Mouse (Mus musculus) layer of hippocampus, postnatal 36 days (tissue): Measurements from ENCODE around the gene Slc26a11. TPM values are rescaled to one million over a fixed set of nuclear protein-coding genes. Genes with fewer than 3 reads are reported as not detected.
"Not testable (repeated sequence)": the region's sequence is repeated elsewhere in the genome, so short reads cannot be mapped to it uniquely, and the experiment has no call there.

Experiments
- DNase-seq, 2 experiments: peaks; one replicate each; pipeline ENCODE4 v3.0.0; 2022
- total RNA-seq, 2 experiments: library from RNA; stranded (reverse); gene quantifications; 2 replicates each; pipeline ENCODE4 v1.2.3; 2021

Gene Slc26a11
- total RNA-seq, 2 experiments from 2014 or later = 5.4 to 5.5 TPM

DNA sequence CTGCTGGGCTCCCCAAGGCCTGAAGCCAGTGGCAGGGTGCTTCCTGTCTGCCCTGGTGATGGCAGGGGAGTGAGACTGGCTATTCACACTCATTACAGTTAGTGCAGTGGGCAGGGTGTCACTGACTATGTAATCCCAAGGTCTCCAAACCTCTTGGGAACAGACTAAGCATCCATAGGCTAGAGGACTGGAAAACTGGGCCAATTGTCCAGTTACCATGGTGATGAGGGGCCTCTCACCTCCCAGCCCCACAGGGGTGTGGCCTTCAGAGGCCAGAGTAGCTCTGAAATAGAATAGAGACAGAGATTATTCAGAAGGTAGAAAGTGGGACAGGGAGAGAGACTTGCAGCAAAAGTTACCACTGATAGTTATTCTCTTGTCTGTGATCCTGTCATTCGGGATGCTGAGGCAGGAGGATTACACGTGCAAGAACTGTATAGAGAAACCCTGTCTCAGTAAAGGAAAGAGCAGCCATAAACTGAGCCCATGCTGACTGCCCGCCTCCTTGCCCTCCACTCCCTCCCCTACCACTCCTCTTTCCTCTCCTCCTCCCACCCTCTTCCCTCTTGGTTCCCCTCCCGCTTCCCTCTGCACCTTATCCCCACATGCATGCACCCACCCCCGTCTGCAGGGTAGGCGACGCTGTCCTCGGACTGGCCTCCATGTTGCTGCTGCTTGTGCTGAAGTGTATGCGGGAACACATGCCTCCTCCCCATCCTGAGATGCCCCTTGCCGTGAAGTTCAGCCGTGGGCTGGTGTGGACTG is 7.6 kb downstream of the Slc26a11 start:
- DNase-seq = no peak

DNA sequence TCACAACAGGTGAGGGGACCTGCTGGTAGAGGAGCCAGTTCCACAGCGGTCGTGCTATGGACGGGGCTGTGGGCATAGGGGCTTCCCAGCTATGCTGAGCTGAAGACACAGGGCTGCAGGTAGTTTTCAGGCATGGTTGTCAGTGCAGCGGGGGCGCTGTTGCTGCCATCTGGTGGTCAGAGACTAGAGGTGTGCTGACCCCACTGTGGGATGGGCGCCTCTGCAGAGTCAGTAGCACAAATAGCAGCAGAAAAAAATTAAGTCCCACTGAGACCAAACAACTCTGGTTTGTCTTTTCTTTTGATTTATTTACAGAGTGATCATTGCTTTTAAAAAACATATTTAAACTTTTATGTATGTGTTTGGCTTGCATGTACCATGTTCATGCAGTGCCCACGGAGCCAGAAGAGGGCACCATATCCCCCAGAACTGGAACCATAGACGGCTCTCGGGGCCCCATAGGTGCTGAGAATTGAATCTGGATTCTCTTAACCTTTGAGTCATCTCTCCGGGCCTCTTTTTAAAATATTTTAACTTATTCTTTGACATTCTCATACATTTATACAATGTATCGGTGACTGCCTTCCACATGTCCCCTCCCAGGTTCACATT is 8.3 kb downstream of the Slc26a11 start:
- DNase-seq = peak; percentile 54 to 58

DNA sequence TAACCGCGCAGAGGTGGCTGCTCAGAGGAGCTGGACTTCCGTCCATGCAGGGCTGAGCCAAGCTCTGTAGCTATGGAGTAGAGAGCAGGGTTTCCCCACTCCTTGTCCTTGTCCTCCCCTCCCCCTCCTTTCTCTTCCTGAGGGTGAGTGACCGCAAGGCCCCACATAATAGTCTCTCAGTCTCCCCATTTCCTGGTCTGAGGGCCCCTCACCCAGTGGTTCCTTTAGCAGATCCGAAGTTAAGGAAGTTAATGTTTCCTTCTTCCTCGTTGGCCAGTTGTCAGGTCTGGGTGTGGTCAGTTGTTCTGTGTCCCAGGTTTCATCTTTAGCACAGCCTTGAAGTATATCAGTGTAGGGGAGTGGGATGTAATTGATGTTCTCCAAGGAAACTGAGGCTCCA is 20.1 kb downstream of the Slc26a11 start:
- no peak for DNase-seq

DNA sequence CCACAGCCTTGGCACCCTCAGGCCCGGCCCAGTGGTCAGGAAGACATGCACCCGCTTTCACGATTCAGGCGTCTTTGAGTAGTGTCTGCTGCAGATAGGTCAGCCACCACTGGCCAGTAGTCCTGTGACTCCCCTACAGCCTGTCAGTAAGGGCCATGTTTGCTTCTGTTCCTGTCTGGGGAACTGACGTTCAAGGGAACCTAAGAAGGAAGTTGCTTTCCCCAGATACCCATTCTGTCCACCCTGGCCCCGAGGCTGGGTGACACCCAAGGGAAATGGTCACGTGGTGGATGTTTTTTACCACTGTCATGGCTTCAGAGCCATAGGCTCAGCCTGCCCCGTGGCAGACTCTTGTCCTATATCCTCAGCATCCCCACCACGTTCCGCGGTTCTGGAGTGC is 22.0 kb downstream of the Slc26a11 start:
- DNase-seq = no peak

DNA sequence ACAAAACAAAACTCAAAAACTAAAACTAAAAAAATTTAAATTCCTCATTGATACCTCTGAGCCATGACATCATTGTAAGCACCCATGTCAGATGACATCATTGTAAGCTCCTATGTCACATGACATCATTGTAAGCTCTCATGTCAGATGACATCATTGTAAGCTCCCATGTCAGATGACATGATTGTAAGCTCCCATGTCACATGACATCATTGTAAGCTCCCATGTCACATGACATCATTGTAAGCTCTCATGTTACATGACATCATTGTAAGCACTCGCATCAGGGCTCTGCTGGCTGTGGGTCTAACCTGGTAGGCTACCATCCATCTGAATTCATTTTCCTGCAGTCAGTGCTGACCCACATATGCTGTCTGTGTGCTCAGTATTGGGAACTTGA is 23.2 kb downstream of the Slc26a11 start:
- DNase-seq = no peak

DNA sequence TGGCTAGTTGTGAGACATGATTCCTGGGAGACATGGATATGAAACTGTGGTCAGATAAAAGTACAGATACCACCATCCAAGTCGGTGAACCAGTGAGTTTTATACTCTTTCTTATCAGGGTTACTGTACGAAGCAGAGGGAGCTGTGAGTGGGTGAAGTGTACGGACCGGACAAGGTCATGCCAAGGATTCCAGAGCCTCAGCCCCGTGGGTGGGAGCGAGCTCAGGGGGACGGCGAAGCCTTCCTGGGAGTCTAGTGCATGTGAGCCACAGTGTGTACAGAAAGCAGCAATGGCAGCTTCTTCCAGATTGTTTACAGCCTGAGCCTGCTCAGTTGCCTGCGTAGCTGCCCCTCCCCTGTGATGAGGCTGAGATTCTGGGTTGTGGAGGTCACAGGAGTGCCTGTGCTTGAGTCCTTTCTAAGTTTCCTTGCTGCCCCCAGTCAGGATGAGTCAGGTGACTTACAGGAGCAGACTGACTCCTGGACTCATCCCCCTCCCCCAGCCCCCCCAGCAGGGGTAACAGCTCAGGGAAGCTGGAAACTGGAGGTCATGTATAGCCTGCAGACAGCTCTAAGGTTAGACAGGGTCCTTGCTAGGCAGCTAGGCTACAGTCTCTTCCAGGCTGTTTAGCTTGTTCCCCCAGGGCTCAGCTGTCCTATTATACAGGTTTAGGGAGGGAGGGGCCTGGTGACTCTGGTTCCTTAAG is 26.4 kb downstream of the Slc26a11 start:
- no peak for DNase-seq

DNA sequence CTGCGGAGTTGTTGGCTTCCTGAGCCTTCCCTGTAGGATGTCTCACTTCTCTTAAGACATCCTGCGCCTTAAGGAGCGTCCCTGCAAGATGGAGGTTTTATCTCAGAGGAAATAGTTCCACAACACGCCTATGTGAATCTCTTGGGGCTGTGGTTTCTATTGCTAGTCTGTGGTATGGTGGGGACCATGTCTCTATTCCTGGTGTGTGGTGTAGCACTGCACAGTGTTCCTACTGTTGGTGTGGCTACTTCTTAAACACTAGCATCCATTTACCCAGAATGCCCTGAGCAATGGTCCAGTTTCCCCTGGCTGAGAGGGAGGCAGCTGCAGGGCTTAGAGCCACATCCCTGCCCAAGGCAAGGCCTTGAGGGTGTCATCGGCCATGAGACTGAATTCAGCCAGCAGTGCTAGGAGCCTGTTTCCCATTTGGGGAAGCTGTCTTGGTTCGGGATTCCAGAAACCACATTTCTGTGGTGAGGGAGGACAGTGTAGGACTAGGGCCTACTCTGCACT is 27.0 kb downstream of the Slc26a11 start:
- DNase-seq = no peak

DNA sequence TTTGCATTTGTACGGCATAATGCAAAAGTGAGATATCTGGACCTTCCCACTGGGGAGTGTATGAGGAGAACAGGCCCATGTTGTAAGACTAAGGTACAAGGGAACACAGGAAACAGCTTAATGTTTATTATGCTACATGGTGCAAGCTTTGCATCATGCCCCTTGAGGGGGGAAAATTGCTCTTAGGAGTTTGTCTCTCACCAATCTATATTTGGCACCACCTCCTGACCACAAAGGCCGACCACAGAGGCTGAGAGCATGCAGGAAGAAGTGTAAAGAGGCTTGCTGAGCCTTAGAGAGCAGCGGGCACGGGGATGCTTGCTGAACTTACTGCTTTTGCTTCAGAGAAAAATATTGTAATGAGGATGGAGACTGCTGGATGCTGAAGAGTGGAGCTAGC is 29.5 kb downstream of the Slc26a11 start:
- DNase-seq = no peak

DNA sequence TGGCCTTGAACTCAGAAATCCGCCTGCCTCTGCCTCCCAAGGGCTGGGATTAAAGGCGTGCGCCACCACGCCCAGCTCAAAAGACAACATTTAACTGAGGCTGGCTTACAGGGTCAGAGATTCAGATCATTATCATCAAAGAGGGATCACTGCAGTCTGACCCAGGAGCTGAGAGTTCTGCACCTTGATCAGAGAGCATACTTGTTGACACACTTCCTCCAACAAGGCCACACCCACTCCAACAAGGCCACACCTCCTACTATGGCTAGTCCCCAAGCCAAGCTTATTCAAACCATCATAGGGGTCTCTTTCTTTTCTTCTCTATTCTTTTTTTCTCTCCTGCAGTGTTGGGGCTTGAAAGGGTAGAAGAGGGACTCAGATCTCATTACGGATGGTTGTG is 30.9 kb downstream of the Slc26a11 start:
- DNase-seq = no peak

DNA sequence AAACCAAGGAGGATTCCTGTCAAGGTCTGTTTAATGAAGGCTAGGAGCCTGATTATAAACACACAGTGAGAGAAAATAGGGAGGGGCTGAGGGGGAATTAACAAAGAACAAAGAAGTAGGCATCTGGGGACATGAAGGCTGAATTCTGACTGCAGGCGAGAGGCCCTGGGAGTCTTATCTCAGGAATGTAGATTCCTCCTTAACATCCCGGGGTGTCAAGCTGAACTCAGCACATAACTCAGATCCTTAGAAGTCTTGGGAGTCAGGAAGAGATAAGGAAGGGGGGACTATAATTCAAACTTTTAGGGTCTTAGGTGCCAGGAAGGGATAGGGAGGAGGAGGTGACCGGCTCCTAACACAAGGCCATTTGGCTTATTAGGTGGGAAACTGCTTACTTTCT is 31.9 kb downstream of the Slc26a11 start:
- DNase-seq = not testable (repeated sequence)

DNA sequence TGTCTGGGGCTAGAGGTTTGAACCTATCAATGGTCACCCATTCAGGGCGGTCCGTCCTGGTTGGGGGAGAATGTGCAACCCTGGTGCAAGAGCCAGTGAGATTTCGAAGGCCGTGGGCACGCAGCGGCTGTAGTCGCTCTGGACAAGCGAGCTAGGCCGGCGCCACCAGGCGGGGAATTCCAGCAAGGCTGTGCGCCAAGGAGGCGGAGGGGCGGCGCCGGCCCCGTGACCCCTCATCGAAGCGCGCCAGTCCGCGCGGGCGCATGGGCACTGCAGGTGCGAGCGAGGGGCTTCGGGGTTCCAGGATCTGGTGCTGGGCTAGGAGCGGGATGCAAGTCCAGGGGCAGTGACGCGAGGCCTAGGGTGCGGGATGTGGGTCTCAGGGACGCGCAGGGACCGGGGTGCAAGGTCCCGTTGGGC is 34.5 kb downstream of the Slc26a11 start:
- DNase-seq = peak; percentile 24 to 47

DNA sequence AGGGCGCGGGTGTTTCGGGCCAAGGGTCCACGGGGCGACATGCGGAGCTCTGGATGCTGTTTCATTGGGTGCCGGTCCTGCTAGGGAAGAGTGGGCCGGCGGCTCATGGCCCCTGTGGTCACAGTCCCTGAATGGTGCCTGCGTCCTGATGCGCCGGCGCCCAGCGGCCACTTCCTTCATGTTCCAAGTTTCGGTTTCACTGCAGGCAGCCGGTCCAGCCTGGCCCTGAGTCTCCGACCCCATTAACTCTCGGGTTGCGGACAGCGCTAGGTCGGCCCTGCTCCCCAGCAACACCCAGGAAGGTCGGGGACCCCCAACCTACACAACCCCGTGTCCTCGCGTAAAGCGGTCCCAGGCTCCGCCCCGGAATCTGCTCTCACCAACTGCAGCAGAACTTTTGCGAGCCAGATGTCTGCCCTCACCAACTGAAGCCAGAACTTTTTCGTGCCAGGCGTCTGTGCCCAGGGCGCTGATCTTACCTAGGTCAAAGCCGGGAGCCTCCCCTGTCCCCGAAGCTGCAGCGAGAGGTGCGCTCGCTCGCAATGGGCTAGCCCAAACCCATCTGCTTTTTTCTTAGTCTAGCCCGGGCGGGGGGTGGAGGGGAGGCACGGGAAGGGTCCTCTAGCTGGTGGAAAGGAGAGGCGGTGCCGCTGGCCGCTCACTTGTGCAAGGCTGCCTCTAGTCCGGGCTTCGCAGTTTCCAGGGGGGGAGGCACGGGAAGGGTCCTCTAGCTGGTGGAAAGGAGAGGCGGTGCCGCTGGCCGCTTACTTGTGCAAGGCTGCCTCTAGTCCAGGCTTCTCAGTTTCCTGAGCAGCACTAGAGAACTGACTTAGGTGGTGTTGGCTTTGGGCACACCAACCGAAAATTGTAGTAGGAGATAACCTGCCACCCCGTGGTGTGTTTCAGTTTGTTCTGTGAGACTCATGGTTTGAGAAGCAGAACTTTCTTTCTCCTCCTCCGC is 35.2 kb downstream of the Slc26a11 start:
- peak; percentile 23 to 45 for DNase-seq

DNA sequence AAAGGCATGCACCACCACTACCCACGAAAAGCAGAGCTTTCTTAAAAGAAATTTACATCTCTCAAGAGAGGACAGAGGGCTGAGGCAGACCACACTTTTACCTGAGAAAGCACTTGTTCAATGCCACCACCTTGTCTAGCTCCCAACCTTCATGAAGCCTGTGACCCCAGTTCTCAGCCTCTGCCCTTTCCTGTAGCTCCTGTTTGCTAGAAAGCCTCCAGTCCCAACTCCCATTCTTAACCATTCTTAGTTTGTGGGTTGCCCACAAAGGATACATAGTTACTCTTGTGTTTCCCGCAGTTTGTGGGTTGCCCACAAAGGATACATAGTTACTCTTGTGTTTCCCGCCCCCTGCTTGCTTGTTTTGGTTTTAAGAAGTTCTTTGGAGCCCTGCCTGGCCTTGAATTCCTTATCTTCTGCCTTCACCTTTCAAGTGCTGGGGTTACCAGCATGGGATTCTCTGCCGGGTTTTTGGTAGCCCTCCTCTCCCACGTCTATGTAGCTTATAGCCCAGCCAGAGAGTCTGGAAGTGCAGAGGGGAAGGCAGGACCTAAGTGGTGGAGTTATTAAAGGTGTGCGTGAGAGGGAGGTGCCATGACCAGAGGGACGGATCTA is 36.1 kb downstream of the Slc26a11 start:
- no peak for DNase-seq

DNA sequence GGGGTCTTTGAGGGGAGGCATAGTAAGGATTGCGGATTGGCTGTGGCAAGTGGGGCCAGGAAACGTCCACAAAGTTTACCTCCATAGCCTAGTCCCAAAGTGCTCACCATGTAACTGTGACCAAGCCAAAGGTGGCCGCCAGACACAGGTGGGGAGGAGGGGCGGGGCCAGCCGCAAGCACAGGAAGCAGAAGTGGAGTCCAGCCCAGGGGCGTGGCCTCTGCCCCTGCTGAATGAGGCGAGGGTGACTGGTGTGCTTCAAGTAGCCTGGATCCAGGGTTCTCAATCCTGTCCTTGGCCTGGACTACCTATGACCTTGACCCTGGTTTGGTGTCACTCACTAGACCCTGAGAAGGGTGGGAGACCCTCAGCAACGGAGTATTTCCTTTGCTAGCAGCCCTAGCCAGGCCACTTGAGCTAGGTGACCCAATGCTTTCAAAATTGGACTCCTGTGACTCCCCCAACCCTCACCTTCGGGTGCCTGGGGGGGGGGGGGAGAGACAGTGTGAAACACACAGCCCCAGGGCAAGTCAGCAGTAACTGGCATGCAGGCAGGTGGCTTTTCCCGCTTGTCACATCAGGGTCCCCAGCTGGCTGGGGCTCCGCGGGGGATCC is 36.8 kb downstream of the Slc26a11 start:
- no peak for DNase-seq

DNA sequence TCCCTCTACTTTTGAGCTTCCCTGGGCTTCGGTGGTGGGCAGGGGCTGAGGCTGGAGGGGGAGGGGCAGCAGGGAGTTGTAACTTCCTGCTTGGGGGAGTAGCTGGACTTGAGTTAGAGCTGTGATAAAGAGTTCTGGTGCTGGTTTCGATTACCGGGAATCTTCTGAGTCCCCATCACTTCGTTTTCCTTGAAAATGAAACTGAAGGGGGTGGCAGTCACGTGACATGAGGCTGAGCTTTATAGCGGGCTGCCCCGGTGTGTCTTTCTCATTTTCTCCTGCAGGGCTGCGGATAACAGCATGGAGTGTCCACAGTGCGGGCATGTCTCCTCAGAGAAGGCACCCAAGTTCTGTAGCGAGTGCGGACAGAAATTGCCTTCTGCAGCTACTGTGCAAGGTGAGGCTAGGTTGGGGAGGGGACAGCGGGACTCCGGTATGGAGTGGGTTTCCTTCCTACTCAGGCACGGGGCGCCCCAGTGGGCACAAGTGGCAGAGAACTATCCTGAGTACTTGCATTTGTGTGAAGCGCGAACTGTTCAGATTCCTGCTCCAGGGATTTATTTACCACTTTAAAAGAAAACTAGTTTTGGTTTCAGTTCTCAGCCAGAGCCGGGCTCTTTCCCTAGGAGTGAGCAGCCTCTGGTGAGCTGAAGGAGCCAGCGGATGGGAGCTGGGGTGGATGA is 37.6 kb downstream of the Slc26a11 start, which contains the start of gene Rnf213:
TSS of gene Rnf213 (plus strand) at position 301 of the 683 bp plus-strand sequence.
- DNase-seq = peak; percentile 8 to 10

DNA sequence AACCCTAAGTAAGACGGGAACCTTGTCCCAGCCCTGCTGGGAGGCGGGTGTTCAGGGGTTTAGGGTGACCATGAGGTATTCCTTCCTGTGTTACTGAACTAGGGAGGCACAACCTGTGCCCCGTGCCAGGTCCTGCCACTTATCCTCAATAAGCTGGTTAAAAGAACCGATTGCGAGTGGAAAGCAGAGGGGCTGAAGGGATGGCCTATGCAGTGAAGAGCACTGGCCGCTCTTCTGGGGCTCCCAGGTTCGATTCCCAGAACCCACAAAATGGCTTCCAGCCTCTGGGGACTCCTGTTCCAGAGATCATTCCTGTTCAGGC is 38.1 kb downstream of the Slc26a11 start:
- no peak for DNase-seq

DNA sequence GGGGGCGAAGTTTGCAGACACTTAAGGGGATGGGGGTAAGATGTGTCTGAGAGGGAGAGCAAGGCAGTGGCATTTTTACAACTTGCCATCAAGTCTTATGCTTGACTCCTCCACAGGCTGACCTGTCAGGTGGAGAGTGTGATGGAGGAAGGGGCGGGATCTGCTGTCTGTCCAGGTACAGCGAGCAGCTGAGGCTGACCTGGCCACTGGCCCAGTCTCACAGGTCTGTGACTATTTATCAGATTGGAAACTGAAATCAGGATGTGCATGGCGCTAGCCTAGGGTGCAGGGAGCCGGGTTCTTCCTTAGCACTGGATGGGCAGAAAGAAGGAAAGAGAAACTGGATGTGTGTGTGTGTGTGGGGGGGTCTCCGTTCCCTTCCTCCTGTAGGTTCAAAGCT is 38.9 kb downstream of the Slc26a11 start:
- DNase-seq = no peak

DNA sequence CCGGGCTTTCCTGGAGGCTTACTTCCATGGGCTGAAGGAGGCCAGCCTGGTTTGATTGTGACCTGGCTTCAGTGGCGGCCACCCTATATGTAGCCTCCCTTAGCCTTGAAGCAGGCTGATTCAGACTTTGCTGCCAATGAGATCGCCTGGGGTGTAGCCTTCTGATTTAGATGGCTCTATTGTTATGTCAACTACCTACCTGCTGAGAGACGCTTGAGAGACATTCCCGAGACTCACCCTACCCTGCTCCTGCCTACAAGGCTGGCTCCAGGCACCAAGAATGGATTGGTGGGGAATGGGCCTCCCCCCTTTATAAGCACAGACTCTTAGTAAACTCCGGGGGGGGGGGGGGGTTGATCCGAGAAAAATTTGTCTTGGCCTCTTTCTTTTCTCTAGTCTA is 40.0 kb downstream of the Slc26a11 start:
- DNase-seq = no peak

DNA sequence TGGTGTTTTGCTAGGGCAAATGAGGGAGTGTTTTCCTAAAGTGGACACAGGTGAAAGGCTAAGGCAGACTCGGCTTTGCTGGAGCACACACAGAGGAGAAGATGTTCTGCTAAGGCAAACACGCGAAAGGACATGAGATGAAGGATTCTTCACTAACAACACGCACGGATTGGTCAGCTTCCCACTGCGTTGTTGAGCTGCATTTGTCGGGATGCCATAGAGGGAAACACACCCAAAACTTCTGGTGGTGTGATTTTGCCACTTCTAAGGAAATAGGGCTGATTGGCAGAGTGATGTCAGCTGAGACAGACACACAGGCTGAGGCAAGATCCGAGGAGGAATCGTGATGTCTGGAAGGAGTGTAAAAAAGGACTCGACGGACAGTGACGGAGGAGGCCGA is 40.6 kb downstream of the Slc26a11 start:
- DNase-seq = no peak

DNA sequence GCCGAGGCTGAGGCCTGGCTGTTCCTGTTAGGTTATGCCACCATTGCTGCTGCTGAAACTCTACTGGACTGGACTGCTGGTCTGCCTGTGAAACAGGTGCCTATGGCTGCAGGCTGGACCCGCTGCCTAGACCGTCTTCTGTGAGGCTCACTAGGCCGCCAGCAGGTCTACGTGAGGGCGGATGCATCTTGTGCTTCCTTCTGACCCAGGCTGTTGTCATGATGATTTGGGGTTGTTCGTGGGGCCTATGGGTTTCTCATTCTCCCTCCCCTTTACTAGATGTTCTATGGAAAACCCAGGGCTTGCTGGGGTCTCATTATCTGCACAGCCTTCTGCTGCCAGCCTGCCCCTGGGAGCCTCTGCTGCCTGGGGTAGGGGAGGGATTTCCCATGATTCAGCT is 41.1 kb downstream of the Slc26a11 start:
- no peak for DNase-seq
